Mouse (Mus musculus) activated CD4-positive, CD25-positive, alpha-beta regulatory T cell (primary cell): Measurements from ENCODE around the gene C1qtnf5. TPM values are rescaled to one million over a fixed set of nuclear protein-coding genes. Genes with fewer than 3 reads are reported as not detected.

Source experiments
- polyA plus RNA-seq, 2 experiments: library from polyadenylated mRNA; unstranded; fragments of 100-300 nt; shearing (Covaris generic); gene quantifications; one replicate each; pipeline ENCODE4 v1.2.1; 2017

Gene C1qtnf5
- not detected for polyA plus RNA-seq

GRCm38 (mm10) chr9:44107110-44107509 lies at the start of gene C1qtnf5:
Gene C1qtnf5, plus strand, starts transcription at chr9:44107245.

GRCm38 (mm10) chr9:44066785-44067225 lies 40.2 kb upstream of the C1qtnf5 start, which contains the start of gene Usp2:
Gene Usp2, plus strand, starts transcription at chr9:44067021.

GRCm38 (mm10) chr9:44101490-44101889 lies 5.6 kb upstream of the C1qtnf5 start, which contains the start of gene Mfrp:
Gene Mfrp, plus strand, starts transcription at chr9:44101729.

GRCm38 (mm10) chr9:44113105-44113789 lies 6.2 kb downstream of the C1qtnf5 start, which contains the start of the genes Gm49380 and Rnf26:
Gene Gm49380, minus strand, starts transcription at chr9:44113500.
Gene Rnf26, minus strand, starts transcription at chr9:44113517.

GRCm38 (mm10) chr9:44134101-44134850 lies 27.2 kb downstream of the C1qtnf5 start, which contains the start of gene Mcam:
Gene Mcam, plus strand, starts transcription at chr9:44134469.

Other genes with a start within 250 kb of the C1qtnf5 start
- 100 to 1,000 TPM; 123 to 131 TPM for gene Thy1, start 63.9 kb upstream of the C1qtnf5 start, polyA plus RNA-seq
- gene Usp2, start 40.2 kb upstream of the C1qtnf5 start, polyA plus RNA-seq: 1 to 10 TPM; 1.2 to 5.7 TPM
- gene Mfrp, start 5.5 kb upstream of the C1qtnf5 start, polyA plus RNA-seq: not detected
- not detected for gene Gm49380, start 6.3 kb downstream of the C1qtnf5 start, polyA plus RNA-seq
- 10 to 100 TPM; 26.3 to 30.5 TPM for gene Rnf26, start 6.3 kb downstream of the C1qtnf5 start, polyA plus RNA-seq
- under 1 TPM; 0.25 to 0.42 TPM for gene Mcam, start 27.2 kb downstream of the C1qtnf5 start, polyA plus RNA-seq
- 10 to 100 TPM; 34.0 to 44.8 TPM for gene Cbl, start 126.8 kb downstream of the C1qtnf5 start, polyA plus RNA-seq
- not detected for gene Ccdc153, start 133.4 kb downstream of the C1qtnf5 start, polyA plus RNA-seq
- under 1 TPM in 1 of 2 experiments, not detected in 1; 0.29 TPM for gene Pdzd3, start 144.2 kb downstream of the C1qtnf5 start, polyA plus RNA-seq
- 10 to 100 TPM in 1 of 2 experiments, 1 to 10 TPM in 1; 4.7 to 19.8 TPM for gene Nlrx1, start 161.4 kb downstream of the C1qtnf5 start, polyA plus RNA-seq
- under 1 TPM; 0.23 to 0.47 TPM for gene Abcg4, start 181.4 kb downstream of the C1qtnf5 start, polyA plus RNA-seq
- 10 to 100 TPM; 19.1 to 24.3 TPM for gene Hinfp, start 198.4 kb downstream of the C1qtnf5 start, polyA plus RNA-seq
- gene C2cd2l, start 213.0 kb downstream of the C1qtnf5 start, polyA plus RNA-seq: 10 to 100 TPM; 11.9 to 17.2 TPM
- 10 to 100 TPM; 21.2 to 25.6 TPM for gene Dpagt1, start 218.8 kb downstream of the C1qtnf5 start, polyA plus RNA-seq
- 10 to 100 TPM; 91.6 to 95.0 TPM for gene H2afx, start 227.4 kb downstream of the C1qtnf5 start, polyA plus RNA-seq
- 10 to 100 TPM; 49.9 to 72.7 TPM for gene Hmbs, start 237.0 kb downstream of the C1qtnf5 start, polyA plus RNA-seq